In the genomic region with DNA sequence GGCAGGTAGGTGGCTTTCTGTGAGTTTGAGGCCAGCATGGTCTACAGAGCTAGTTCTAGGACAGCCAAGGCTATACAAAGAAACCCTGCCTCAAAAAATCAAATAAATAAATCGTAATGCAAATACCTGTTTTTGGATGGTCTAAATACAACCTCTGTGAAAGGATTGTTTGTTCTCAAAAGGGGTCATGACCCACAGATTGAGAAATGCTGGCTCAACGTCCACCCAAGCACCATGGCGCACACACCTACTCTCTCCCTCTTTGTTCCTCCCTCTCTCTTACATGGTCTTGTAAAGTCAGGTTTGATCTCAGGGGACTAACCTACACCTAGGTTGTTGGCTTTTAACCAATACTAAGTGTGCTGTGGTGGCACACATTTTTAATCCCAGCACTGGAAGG, we compare ENCODE assay signal across 19 mouse cellular contexts. TPM values are rescaled to one million over a fixed set of nuclear protein-coding genes. Genes with fewer than 3 reads are reported as not detected.
A peak's percentile ranks its signal among the peaks of the same experiment; 100 is the strongest.
DNase-seq lines count a peak whose midpoint lies in the region; ATAC-seq and TF ChIP-seq lines count a peak whose summit lies in the region.
"Had no signal": no experiment of that assay in that cellular context is flagged by ENCODE, and none has a peak within 500 bp of the region (broad histone marks: within the 10 kb centered on the region; RNA-seq: fewer than 3 reads in every experiment).

No protein-coding gene starts in this region.

- TF ChIP-seq CTCF in liver, postnatal 0 days (IDR thresholded peaks at IDR 0.05; ENCODE audit: low read depth): no peak

- 0 out of 2 replicates have a peak, but pooled peaks have one; percentile 42 for ATAC-seq in liver, embryonic 12.5 days
- no peak for ATAC-seq in liver, embryonic 11.5 days (replicated peaks; ENCODE audit: low FRiP score)
- ATAC-seq in liver, embryonic 13.5 days (ENCODE audit: low read depth): peak; percentile 36; the same call in 1 of the 2 replicates
- ATAC-seq in liver, embryonic 15.5 days (ENCODE audit: insufficient read depth): peak; percentile 36; the same call in 1 of the 2 replicates
- ATAC-seq in liver, postnatal 0 days: peak; percentile 86
- ATAC-seq: forebrain, embryonic 13.5 days; forebrain, embryonic 15.5 days had no signal

- H3K27me3 ChIP-seq in liver, embryonic 12.5 days (replicated peaks): no peaks in the 10 kb centered on the region
- H3K27me3 ChIP-seq in liver, embryonic 11.5 days (replicated peaks; ENCODE audit: control insufficient read depth, insufficient read depth, low read length): no peaks in the 10 kb centered on the region
- H3K27me3 ChIP-seq in liver, embryonic 13.5 days: no peaks in the 10 kb centered on the region
- no peaks in the 10 kb centered on the region for H3K27me3 ChIP-seq in liver, embryonic 15.5 days
- no peaks in the 10 kb centered on the region for H3K27me3 ChIP-seq in liver, postnatal 0 days (ENCODE audit: insufficient read depth, low read length)
- H3K27me3 ChIP-seq: embryonic facial prominence, embryonic 12.5 days; forebrain, embryonic 13.5 days; forebrain, embryonic 15.5 days had no signal

- no peak overlapping the region for H3K4me3 ChIP-seq in liver, embryonic 12.5 days
- H3K4me3 ChIP-seq in liver, embryonic 11.5 days (ENCODE audit: low read depth, low read length): no peak overlapping the region
- no peak overlapping the region for H3K4me3 ChIP-seq in liver, embryonic 13.5 days (replicated peaks)
- H3K4me3 ChIP-seq in liver, embryonic 15.5 days (replicated peaks): no peak overlapping the region
- no peak overlapping the region for H3K4me3 ChIP-seq in liver, postnatal 0 days (ENCODE audit: low read depth, low read length)
- H3K4me3 ChIP-seq: embryonic facial prominence, embryonic 10.5 days; embryonic facial prominence, embryonic 12.5 days; forebrain, embryonic 13.5 days; forebrain, embryonic 15.5 days had no signal

- no peak for TF ChIP-seq EP300 in liver, postnatal 0 days (IDR thresholded peaks at IDR 0.05; ENCODE audit: low read depth)

- no peaks in the 10 kb centered on the region for H3K9me3 ChIP-seq in liver, embryonic 12.5 days (replicated peaks)
- H3K9me3 ChIP-seq in liver, embryonic 11.5 days (ENCODE audit: control insufficient read depth, low read length): no peaks in the 10 kb centered on the region
- no peaks in the 10 kb centered on the region for H3K9me3 ChIP-seq in liver, embryonic 13.5 days (replicated peaks)
- no peaks in the 10 kb centered on the region for H3K9me3 ChIP-seq in liver, embryonic 15.5 days (replicated peaks)
- no peaks in the 10 kb centered on the region for H3K9me3 ChIP-seq in liver, postnatal 0 days (ENCODE audit: low read length)
- H3K9me3 ChIP-seq: embryonic facial prominence, embryonic 10.5 days; embryonic facial prominence, embryonic 12.5 days; forebrain, embryonic 13.5 days; forebrain, embryonic 15.5 days had no signal

- H3K36me3 ChIP-seq in liver, embryonic 12.5 days: peaks cover 46% of the 10 kb centered on the region
- H3K36me3 ChIP-seq in liver, embryonic 11.5 days (ENCODE audit: control insufficient read depth, insufficient read depth, low read length): peaks cover 13% of the 10 kb centered on the region
- peaks cover 31% of the 10 kb centered on the region for H3K36me3 ChIP-seq in liver, embryonic 13.5 days
- H3K36me3 ChIP-seq in liver, embryonic 15.5 days (replicated peaks): peaks cover 26% of the 10 kb centered on the region
- peaks cover 8% of the 10 kb centered on the region; the same call in 1 of the 2 replicates for H3K36me3 ChIP-seq in liver, postnatal 0 days (replicated peaks; ENCODE audit: insufficient read depth, low read length)

- WGBS in liver, embryonic 12.5 days (ENCODE audit: insufficient replicate concordance): 75% methylated on average over 3 of the region's 3 CpGs
- WGBS in liver, embryonic 11.5 days: 74% methylated on average over 3 of the region's 3 CpGs
- WGBS in liver, embryonic 13.5 days (ENCODE audit: insufficient replicate concordance): 75% methylated on average over 3 of the region's 3 CpGs
- WGBS in liver, embryonic 15.5 days (ENCODE audit: insufficient replicate concordance): 66% methylated on average over 3 of the region's 3 CpGs
- 61% methylated on average over 3 of the region's 3 CpGs for WGBS in liver, postnatal 0 days (ENCODE audit: insufficient replicate concordance)

- no peak overlapping the region for H3K27ac ChIP-seq in liver, embryonic 12.5 days
- no peak overlapping the region for H3K27ac ChIP-seq in liver, embryonic 11.5 days (ENCODE audit: low read depth, low read length)
- peak overlapping the region; percentile 47; the same call in 1 of the 2 replicates for H3K27ac ChIP-seq in liver, embryonic 13.5 days
- no peak overlapping the region for H3K27ac ChIP-seq in liver, embryonic 15.5 days (replicated peaks)
- peak overlapping the region; percentile 17; the same call in 1 of the 2 replicates for H3K27ac ChIP-seq in liver, postnatal 0 days (ENCODE audit: low read depth)
- H3K27ac ChIP-seq: embryonic facial prominence, embryonic 10.5 days; embryonic facial prominence, embryonic 12.5 days; forebrain, embryonic 13.5 days; forebrain, embryonic 15.5 days had no signal

- no peak overlapping the region for H3K9ac ChIP-seq in liver, embryonic 12.5 days
- no peak overlapping the region for H3K9ac ChIP-seq in liver, embryonic 11.5 days (ENCODE audit: low read depth, low read length)
- H3K9ac ChIP-seq in liver, embryonic 13.5 days: no peak overlapping the region
- no peak overlapping the region for H3K9ac ChIP-seq in liver, embryonic 15.5 days
- H3K9ac ChIP-seq in liver, postnatal 0 days (replicated peaks): no peak overlapping the region
- H3K9ac ChIP-seq: embryonic facial prominence, embryonic 12.5 days; forebrain, embryonic 13.5 days; forebrain, embryonic 15.5 days had no signal

- no peaks in the 10 kb centered on the region for H3K4me1 ChIP-seq in liver, embryonic 12.5 days
- no peaks in the 10 kb centered on the region for H3K4me1 ChIP-seq in liver, embryonic 11.5 days (replicated peaks; ENCODE audit: control insufficient read depth, insufficient read depth, low read length)
- H3K4me1 ChIP-seq in liver, embryonic 13.5 days (replicated peaks): peaks cover 4% of the 10 kb centered on the region; the same call in 1 of the 2 replicates
- H3K4me1 ChIP-seq in liver, embryonic 15.5 days (replicated peaks): peaks cover 2% of the 10 kb centered on the region; the same call in 1 of the 2 replicates
- H3K4me1 ChIP-seq in liver, postnatal 0 days (ENCODE audit: insufficient read depth): no peaks in the 10 kb centered on the region; the same call in 1 of the 2 replicates
- H3K4me1 ChIP-seq: embryonic facial prominence, embryonic 12.5 days; forebrain, embryonic 13.5 days; forebrain, embryonic 15.5 days had no signal

- no peak overlapping the region for H3K4me2 ChIP-seq in liver, embryonic 12.5 days
- no peak overlapping the region for H3K4me2 ChIP-seq in liver, embryonic 11.5 days
- no peak overlapping the region for H3K4me2 ChIP-seq in liver, embryonic 13.5 days
- H3K4me2 ChIP-seq in liver, embryonic 15.5 days: no peak overlapping the region
- H3K4me2 ChIP-seq in liver, postnatal 0 days (ENCODE audit: low read depth, low read length): no peak overlapping the region
- H3K4me2 ChIP-seq: embryonic facial prominence, embryonic 12.5 days; forebrain, embryonic 13.5 days; forebrain, embryonic 15.5 days had no signal

- no peak for DNase-seq in liver, embryonic 11.5 days (ENCODE audit: low spot score)
- DNase-seq in liver, embryonic 13.5 days: no peak
- no peak for DNase-seq in liver, postnatal 0 days
- no peak for DNase-seq in right cerebral cortex, postnatal 14 days
- no peak for DNase-seq in thymus, postnatal 25 days
- DNase-seq: adrenal gland, adult 8-10 months; adrenal gland, postnatal 14 days; adrenal gland, postnatal 36 days; cerebellum, adult 11-12 months; cerebellum, adult 2 months; cerebellum, adult 9-10 months; cerebellum, postnatal 10 days; cerebellum, postnatal 25 days had no signal

RNA-seq across cellular contexts. Expression of gene Tef, which starts 20.4 kb away (rescaled TPM):
- 8.4 and 9.5 TPM in 2 replicates for polyA plus RNA-seq in liver, embryonic 12.5 days (2016; fragmentation: Nextera tagmentation; extraction: Ambion mirVana)
- 12.0 and 12.6 TPM in 2 replicates for polyA plus RNA-seq in liver, embryonic 11.5 days (2014; fragmentation: Nextera tagmentation; extraction: Ambion mirVana)
- polyA plus RNA-seq in liver, embryonic 13.5 days (2015; fragmentation: Nextera tagmentation; extraction: Ambion mirVana): 4.5 and 5.9 TPM in 2 replicates
- 6.2 and 8.1 TPM in 2 replicates for polyA plus RNA-seq in liver, embryonic 15.5 days (2015; fragmentation: Nextera tagmentation; extraction: Ambion mirVana)
- 14.0 and 16.3 TPM in 2 replicates for polyA plus RNA-seq in liver, postnatal 0 days (2015; fragmentation: Nextera tagmentation; extraction: Ambion mirVana)

RNA-seq across cellular contexts. Expression of gene Tob2, which starts 36.0 kb away (rescaled TPM):
- 12.8 and 14.5 TPM in 2 replicates for polyA plus RNA-seq in liver, embryonic 12.5 days (2016; fragmentation: Nextera tagmentation; extraction: Ambion mirVana)
- 18.3 and 19.3 TPM in 2 replicates for polyA plus RNA-seq in liver, embryonic 11.5 days (2014; fragmentation: Nextera tagmentation; extraction: Ambion mirVana)
- polyA plus RNA-seq in liver, embryonic 13.5 days (2015; fragmentation: Nextera tagmentation; extraction: Ambion mirVana): 9.0 and 11.9 TPM in 2 replicates
- polyA plus RNA-seq in liver, embryonic 15.5 days (2015; fragmentation: Nextera tagmentation; extraction: Ambion mirVana): 11.1 and 12.2 TPM in 2 replicates
- polyA plus RNA-seq in liver, postnatal 0 days (2015; fragmentation: Nextera tagmentation; extraction: Ambion mirVana): 10.9 and 12.3 TPM in 2 replicates

RNA-seq across cellular contexts. Expression of gene Phf5a, which starts 49.1 kb away (rescaled TPM):
- polyA plus RNA-seq in liver, embryonic 12.5 days (2016; fragmentation: Nextera tagmentation; extraction: Ambion mirVana): 140 and 145 TPM in 2 replicates
- polyA plus RNA-seq in liver, embryonic 11.5 days (2014; fragmentation: Nextera tagmentation; extraction: Ambion mirVana): 224 and 237 TPM in 2 replicates
- 132 and 139 TPM in 2 replicates for polyA plus RNA-seq in liver, embryonic 13.5 days (2015; fragmentation: Nextera tagmentation; extraction: Ambion mirVana)
- 91.3 and 103 TPM in 2 replicates for polyA plus RNA-seq in liver, embryonic 15.5 days (2015; fragmentation: Nextera tagmentation; extraction: Ambion mirVana)
- 61.5 and 63.0 TPM in 2 replicates for polyA plus RNA-seq in liver, postnatal 0 days (2015; fragmentation: Nextera tagmentation; extraction: Ambion mirVana)

RNA-seq across cellular contexts. Expression of gene Aco2, which starts 49.5 kb away (rescaled TPM):
- polyA plus RNA-seq in liver, embryonic 12.5 days (2016; fragmentation: Nextera tagmentation; extraction: Ambion mirVana): 131 and 132 TPM in 2 replicates
- 177 and 185 TPM in 2 replicates for polyA plus RNA-seq in liver, embryonic 11.5 days (2014; fragmentation: Nextera tagmentation; extraction: Ambion mirVana)
- 105 and 122 TPM in 2 replicates for polyA plus RNA-seq in liver, embryonic 13.5 days (2015; fragmentation: Nextera tagmentation; extraction: Ambion mirVana)
- 98.9 and 107 TPM in 2 replicates for polyA plus RNA-seq in liver, embryonic 15.5 days (2015; fragmentation: Nextera tagmentation; extraction: Ambion mirVana)
- polyA plus RNA-seq in liver, postnatal 0 days (2015; fragmentation: Nextera tagmentation; extraction: Ambion mirVana): 86.7 and 87.0 TPM in 2 replicates

Comparison
In these comparisons a context has a peak if more than half of its experiments do, and no peak if none do; other contexts are left out.
1. H3K27ac ChIP-seq: peak in liver, embryonic 13.5 days (single experiment) and liver, postnatal 0 days (single experiment); none in liver, embryonic 12.5 days (single experiment), liver, embryonic 11.5 days (single experiment) and liver, embryonic 15.5 days (single experiment).